Mouse (Mus musculus) intestine, embryonic 16.5 days (tissue): ENCODE measurements around the gene Fzr1. TPM values are rescaled to one million over a fixed set of nuclear protein-coding genes. Genes with fewer than 3 reads are reported as not detected.

Source experiments
- ATAC-seq: fragments of 200-750 bp; cut with Nextera tagmentation; 2 replicates; pipeline ENCODE4 v1.8.0; 2017; ENCODE audit warnings: moderate TSS enrichment, moderate library complexity
- H3K27ac ChIP-seq: fragments of 300-500 bp; sonication (generic); 2 replicates; pipeline ENCODE4 v1.5.1; 2014; ENCODE audit warnings: mild to moderate bottlenecking, low read length
- H3K27me3 ChIP-seq: fragments of 300-500 bp; sonication (generic); replicated peaks from 2 replicates; pipeline ENCODE4 v1.6.1; 2014; ENCODE audit warnings: low read length, control low read depth, mixed read lengths; ENCODE audit not compliant: control insufficient read depth, insufficient read depth
- H3K36me3 ChIP-seq: fragments of 300-500 bp; sonication (generic); 2 replicates; pipeline ENCODE4 v1.6.1; 2014; ENCODE audit warnings: low read length, control low read depth; ENCODE audit not compliant: control insufficient read depth, insufficient read depth
- H3K4me1 ChIP-seq: fragments of 300-500 bp; sonication (generic); 2 replicates; pipeline ENCODE4 v1.6.1; 2014; ENCODE audit warnings: low read length, control low read depth, mixed read lengths; ENCODE audit not compliant: control insufficient read depth, insufficient read depth
- H3K4me2 ChIP-seq: fragments of 300-500 bp; sonication (generic); 2 replicates; pipeline ENCODE4 v1.6.1; 2014; ENCODE audit warnings: low read depth, low read length, control low read depth
- H3K4me3 ChIP-seq: fragments of 300-500 bp; sonication (generic); 2 replicates; pipeline ENCODE4 v1.5.1; 2014; ENCODE audit warnings: mild to moderate bottlenecking, low read length
- H3K9ac ChIP-seq: fragments of 300-500 bp; sonication (generic); 2 replicates; pipeline ENCODE4 v1.6.1; 2014; ENCODE audit warnings: low read depth, low read length
- H3K9me3 ChIP-seq: fragments of 300-500 bp; sonication (generic); 2 replicates; pipeline ENCODE4 v1.6.1; 2016; ENCODE audit warnings: low read length, control low read depth; ENCODE audit not compliant: control insufficient read depth
- WGBS: fragments of 180-500 bp; shearing (Covaris S2); extraction: QIAGEN DNeasy Blood & Tissue Kit; methylation state at CpG from one replicate; pipeline ENCODE4 v1.1.7; 2014; 5-methylcytosine and 5-hydroxymethylcytosine counted together
- polyA plus RNA-seq: library from polyadenylated mRNA; unstranded; fragments of >200 nt; fragmentation: Nextera tagmentation; extraction: Ambion mirVana; gene quantifications from 2 replicates; pipeline ENCODE4 v1.2.1, GENCODE M21; 2015

The Fzr1 gene
- polyA plus RNA-seq, 1 experiment from 2014 or later: 78.7 TPM

DNA sequence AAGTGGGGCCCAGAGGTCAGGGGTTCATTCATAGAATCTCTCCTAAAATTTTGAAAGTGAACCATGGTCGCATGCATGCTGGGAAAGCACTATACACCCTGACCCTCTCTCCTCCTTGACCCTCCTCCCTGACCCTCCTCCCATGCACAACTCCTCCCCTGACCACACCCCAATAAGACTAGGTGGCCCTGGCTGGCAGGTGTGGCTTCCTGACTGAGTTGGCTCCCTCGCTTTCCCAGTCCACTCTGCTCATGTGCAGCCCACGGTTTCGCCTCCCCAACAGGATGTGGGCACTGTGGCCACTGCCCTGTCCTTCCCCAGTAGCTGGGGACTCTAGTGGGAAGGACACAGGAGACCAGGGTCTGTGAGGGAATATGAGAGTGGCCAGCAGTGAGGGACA, 32.0 kb upstream of the Fzr1 start:
- Histone ChIP-seq H3K27ac (peak overlapping the region; percentile 91), H3K4me2 (no peak overlapping the region), H3K9ac (0 out of 2 replicates have a peak overlapping the region, but pooled peaks have one; percentile 30), H3K36me3 (peaks cover 13% of the 10 kb centered on the region), H3K27me3 (peaks cover 4% of the 10 kb centered on the region; the same call in 1 of the 2 replicates), H3K4me1 (peaks cover 88% of the 10 kb centered on the region), H3K4me3 (no peak overlapping the region), H3K9me3 (no peaks in the 10 kb centered on the region)
- ATAC-seq: no peak
- WGBS: 67% methylated on average over 4 of the region's 4 CpGs

- peak overlapping the region; percentile 57 for H3K27ac ChIP-seq
- no peak overlapping the region for H3K4me2 ChIP-seq
- H3K36me3 ChIP-seq: peaks cover 14% of the 10 kb centered on the region
- peaks cover 78% of the 10 kb centered on the region for H3K4me1 ChIP-seq
- WGBS: 39% methylated on average over 8 of the region's 8 CpGs
- H3K9ac ChIP-seq: no peak overlapping the region
- ATAC-seq: no peak
- peaks cover 4% of the 10 kb centered on the region; the same call in 1 of the 2 replicates for H3K27me3 ChIP-seq
- H3K4me3 ChIP-seq: no peak overlapping the region
- H3K9me3 ChIP-seq: no peaks in the 10 kb centered on the region
Observed at GRCm38 (mm10) chr10:81409330-81409729, 31.0 kb upstream of the Fzr1 start.

- H3K4me1 ChIP-seq: peaks cover 73% of the 10 kb centered on the region
- 21% methylated on average over 9 of the region's 9 CpGs for WGBS
Observed at GRCm38 (mm10) chr10:81408871-81409291, 30.6 kb upstream of the Fzr1 start.

DNA sequence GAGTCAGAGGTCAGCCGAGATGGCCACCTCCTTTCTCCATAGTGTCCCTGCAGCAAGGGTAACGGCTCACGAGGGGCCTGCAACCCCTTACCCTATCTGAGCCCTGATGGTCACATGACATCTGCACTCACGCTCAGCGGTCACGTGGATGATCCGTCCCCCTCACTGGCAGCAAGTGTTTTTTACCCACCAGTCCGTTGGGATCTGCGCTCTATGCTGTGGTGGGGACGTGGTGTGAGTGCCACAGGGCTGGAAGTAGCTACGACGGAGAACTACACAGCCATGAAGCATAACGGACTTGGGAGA, 30.1 kb upstream of the Fzr1 start:
- WGBS: 57% methylated on average over 13 of the region's 13 CpGs
- peaks cover 4% of the 10 kb centered on the region; the same call in 1 of the 2 replicates for H3K27me3 ChIP-seq
- H3K4me2 ChIP-seq: no peak overlapping the region
- peaks cover 70% of the 10 kb centered on the region for H3K4me1 ChIP-seq
- no peaks in the 10 kb centered on the region for H3K9me3 ChIP-seq
- H3K9ac ChIP-seq: no peak overlapping the region
- H3K27ac ChIP-seq: peak overlapping the region; percentile 43; the same call in 1 of the 2 replicates
- H3K36me3 ChIP-seq: peaks cover 14% of the 10 kb centered on the region
- no peak overlapping the region for H3K4me3 ChIP-seq
- ATAC-seq: no peak

More at GRCm38 (mm10) chr10:81408871-81409291, 30.6 kb upstream of the Fzr1 start:
- ATAC-seq: peak; percentile 64
- no peak overlapping the region for H3K4me2 ChIP-seq
- no peaks in the 10 kb centered on the region for H3K9me3 ChIP-seq
- peak overlapping the region; percentile 57 for H3K27ac ChIP-seq
- H3K27me3 ChIP-seq: peaks cover 4% of the 10 kb centered on the region; the same call in 1 of the 2 replicates
- no peak overlapping the region for H3K9ac ChIP-seq
- H3K36me3 ChIP-seq: peaks cover 14% of the 10 kb centered on the region
- no peak overlapping the region for H3K4me3 ChIP-seq

GRCm38 (mm10) chr10:81407539-81408423, 29.5 kb upstream of the Fzr1 start:
- no peaks in the 10 kb centered on the region for H3K9me3 ChIP-seq
- H3K27ac ChIP-seq: peak overlapping the region; percentile 43
- WGBS: 28% methylated on average over 31 of the region's 31 CpGs
- peaks cover 70% of the 10 kb centered on the region for H3K4me1 ChIP-seq
- H3K36me3 ChIP-seq: peaks cover 10% of the 10 kb centered on the region
- H3K9ac ChIP-seq: peak overlapping the region; percentile 51
- peaks cover 4% of the 10 kb centered on the region; the same call in 1 of the 2 replicates for H3K27me3 ChIP-seq
- peak overlapping the region; percentile 41 for H3K4me2 ChIP-seq
- peak; percentile 26; the same call in 1 of the 2 replicates for ATAC-seq
- H3K4me3 ChIP-seq: peak overlapping the region; percentile 28; the same call in 1 of the 2 replicates

DNA sequence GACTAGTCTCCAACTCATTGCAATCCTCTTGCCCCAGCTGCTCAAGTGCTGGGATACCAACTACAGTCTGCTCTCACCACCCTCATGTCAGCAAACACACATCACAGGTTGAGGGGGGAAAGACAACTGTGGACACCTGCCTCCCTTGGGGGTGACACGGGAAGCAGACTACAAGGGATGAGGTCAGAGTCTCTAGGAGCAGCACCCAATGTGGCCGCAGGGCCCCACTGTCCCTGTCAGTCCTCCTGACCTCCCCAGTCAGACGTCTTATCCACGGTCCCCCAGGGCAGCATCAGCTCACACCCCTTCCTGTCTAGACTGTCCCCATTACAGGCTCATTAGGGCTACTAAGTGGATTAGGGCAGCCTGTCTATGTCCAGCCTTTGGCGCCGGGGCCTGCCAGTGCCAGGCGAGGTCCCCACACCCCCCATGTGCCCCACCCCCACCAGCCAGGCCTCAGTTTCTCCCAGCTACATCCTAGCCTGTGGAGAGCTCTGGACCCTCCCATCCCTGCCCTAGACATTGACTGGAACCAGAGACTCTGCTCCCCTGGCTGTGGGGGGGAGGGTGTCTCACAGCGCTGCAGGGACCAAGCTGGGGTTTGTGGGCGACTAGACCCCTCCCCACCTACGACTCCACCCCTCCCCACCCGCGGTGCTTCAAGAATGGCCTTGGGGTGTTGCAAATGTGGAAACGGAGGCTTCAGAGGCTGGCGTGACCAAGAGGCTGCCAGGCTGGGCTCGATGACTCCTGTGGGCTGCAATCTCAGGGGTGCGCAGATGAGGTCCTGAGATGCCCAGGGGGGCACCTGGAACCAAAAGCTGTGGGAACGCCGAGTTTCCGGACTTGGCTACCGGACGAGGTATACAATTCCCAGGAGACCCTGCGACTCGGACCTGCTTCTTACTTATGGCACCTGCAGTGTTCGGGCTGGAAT, 28.5 kb upstream of the Fzr1 start:
- H3K4me1 ChIP-seq: peaks cover 70% of the 10 kb centered on the region
- H3K4me3 ChIP-seq: peak overlapping the region; percentile 28; the same call in 1 of the 2 replicates

DNA sequence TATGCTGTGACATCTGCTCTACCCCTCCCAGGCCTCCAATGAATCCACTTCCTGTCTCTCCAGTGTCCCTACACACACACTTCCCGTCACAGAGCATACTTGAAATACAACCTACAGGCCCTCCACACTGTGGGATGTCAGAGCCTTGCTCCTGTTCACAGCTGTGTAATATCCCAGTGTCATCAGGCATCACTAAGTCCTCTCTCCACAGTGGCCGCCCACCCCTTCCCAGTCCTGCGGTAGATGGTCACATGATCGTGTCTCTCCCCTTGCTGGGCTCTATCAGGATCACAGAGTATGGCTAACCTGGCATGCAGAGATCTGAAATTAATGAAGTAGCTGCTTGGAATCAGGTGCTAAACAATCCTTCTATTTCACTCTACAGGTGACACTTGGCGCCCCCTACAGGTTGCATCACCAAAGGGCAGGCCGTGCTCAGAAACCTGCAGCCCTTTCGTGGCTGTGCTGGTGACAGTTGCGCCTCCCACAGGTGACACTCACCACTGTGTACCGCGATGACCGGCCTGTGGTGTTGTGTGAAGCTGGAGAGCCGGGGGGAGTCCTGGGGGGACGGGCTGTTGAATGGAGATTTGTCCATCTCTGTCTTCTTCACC, 27.4 kb upstream of the Fzr1 start:
- Histone ChIP-seq H3K9ac (no peak overlapping the region), H3K4me3 (no peak overlapping the region), H3K9me3 (no peaks in the 10 kb centered on the region), H3K27ac (no peak overlapping the region), H3K4me2 (no peak overlapping the region), H3K4me1 (peaks cover 68% of the 10 kb centered on the region), H3K27me3 (peaks cover 4% of the 10 kb centered on the region; the same call in 1 of the 2 replicates), H3K36me3 (peaks cover 10% of the 10 kb centered on the region)
- WGBS: 51% methylated on average over 13 of the region's 13 CpGs
- no peak for ATAC-seq

More for the DNA sequence above, 28.5 kb upstream of the Fzr1 start:
- Histone ChIP-seq H3K27me3 (peaks cover 4% of the 10 kb centered on the region; the same call in 1 of the 2 replicates), H3K9ac (peak overlapping the region; percentile 51), H3K9me3 (no peaks in the 10 kb centered on the region), H3K4me2 (peak overlapping the region; percentile 41), H3K27ac (no peak overlapping the region), H3K36me3 (peaks cover 10% of the 10 kb centered on the region)
- 41% methylated on average over 24 of the region's 24 CpGs for WGBS
- no peak for ATAC-seq

DNA sequence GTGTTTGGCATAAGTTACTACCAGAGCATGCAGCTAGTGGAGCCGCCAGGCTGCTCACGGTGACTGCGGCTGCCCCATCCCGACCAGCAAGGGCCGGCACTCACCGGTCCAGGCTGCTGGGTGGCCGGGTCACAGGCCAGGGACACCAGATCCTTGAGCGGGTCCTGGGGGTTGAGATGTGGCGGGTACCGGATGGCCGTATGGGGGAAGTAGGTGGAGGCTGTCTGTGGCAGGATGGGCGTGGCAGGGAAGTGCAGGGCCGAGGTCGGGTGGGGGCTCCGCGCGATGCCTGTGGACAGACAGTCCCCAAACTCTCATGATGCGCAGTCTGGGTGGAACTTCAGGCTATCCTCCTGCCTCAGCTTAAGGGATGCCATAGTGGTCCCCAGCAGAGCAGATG, 26.4 kb upstream of the Fzr1 start:
- peaks cover 60% of the 10 kb centered on the region for H3K4me1 ChIP-seq
- peaks cover 4% of the 10 kb centered on the region; the same call in 1 of the 2 replicates for H3K27me3 ChIP-seq
- no peak overlapping the region for H3K27ac ChIP-seq
- ATAC-seq: no peak
- H3K36me3 ChIP-seq: peaks cover 14% of the 10 kb centered on the region
- H3K9me3 ChIP-seq: no peaks in the 10 kb centered on the region
- H3K9ac ChIP-seq: 0 out of 2 replicates have a peak overlapping the region, but pooled peaks have one; percentile 4
- H3K4me2 ChIP-seq: no peak overlapping the region
- 60% methylated on average over 18 of the region's 18 CpGs for WGBS
- no peak overlapping the region for H3K4me3 ChIP-seq
